Mouse (Mus musculus) forelimb bud, embryonic 11.5 days (tissue): ENCODE measurements around the gene Zfyve1.
A peak's percentile ranks its signal among the peaks of the same experiment; 100 is the strongest.
"Not testable (repeated sequence)": the region's sequence is repeated elsewhere in the genome, so short reads cannot be mapped to it uniquely, and the experiment has no call there.

Experiments used
- DNase-seq: peaks from one replicate; pipeline ENCODE4 v3.0.0-alpha.2; 2012; ENCODE audit warnings: low read depth, low spot score

Gene Zfyve1

DNA sequence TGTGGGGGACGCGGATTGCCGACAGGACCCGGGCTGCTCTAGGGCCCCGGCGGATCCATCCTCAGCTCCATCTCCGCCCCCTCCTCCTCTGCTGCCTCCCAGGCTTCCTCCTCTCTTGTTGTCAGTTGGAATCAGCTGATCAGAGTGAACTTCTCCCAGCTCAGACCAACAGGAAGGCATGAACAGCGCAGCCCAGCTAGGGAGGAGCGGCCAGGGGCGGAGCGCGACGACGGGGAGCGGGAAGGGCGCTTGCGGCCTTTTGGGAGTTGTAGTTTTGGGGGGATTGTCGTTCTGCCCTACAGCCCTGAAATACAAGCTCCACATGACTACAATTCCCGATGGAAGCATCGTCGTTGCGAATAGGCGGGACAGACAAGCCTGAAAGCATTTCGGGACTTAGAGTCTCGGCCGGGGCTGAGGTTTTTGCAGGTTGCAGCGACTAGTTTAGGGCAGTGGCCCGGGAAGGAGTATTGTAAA lies at the start of gene Zfyve1:
Gene Zfyve1 (minus strand): TSS at position 198 of the 477 bp plus-strand sequence.
- peak; percentile 97 for DNase-seq

- DNase-seq = no peak
These were observed 46.1 kb upstream of the Zfyve1 start for GRCm38 (mm10) chr12:83643116-83643515.

DNA sequence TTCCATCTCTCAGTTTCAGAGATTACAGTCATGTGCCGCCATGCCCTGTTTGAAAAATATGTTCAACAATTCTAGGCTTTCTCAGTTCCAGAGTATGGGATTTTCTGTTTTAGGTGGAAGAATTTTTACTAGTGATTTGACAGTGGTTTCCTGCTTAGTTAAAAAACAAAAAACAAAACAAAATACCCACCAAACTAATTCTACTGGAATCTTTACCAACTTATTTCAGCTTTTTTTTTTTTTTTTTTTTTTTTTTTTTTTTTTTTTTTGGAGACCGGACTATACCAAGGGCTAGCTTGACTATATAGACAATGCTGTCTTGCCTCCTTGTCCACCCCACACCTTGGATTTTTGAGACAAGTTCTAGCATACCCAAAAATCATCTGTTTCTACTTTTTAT lies 44.2 kb upstream of the Zfyve1 start:
- no peak for DNase-seq

GRCm38 (mm10) chr12:83633807-83634206 lies 36.8 kb upstream of the Zfyve1 start:
- DNase-seq = no peak

- DNase-seq = no peak
These were observed 35.6 kb upstream of the Zfyve1 start for GRCm38 (mm10) chr12:83632680-83633025.

DNA sequence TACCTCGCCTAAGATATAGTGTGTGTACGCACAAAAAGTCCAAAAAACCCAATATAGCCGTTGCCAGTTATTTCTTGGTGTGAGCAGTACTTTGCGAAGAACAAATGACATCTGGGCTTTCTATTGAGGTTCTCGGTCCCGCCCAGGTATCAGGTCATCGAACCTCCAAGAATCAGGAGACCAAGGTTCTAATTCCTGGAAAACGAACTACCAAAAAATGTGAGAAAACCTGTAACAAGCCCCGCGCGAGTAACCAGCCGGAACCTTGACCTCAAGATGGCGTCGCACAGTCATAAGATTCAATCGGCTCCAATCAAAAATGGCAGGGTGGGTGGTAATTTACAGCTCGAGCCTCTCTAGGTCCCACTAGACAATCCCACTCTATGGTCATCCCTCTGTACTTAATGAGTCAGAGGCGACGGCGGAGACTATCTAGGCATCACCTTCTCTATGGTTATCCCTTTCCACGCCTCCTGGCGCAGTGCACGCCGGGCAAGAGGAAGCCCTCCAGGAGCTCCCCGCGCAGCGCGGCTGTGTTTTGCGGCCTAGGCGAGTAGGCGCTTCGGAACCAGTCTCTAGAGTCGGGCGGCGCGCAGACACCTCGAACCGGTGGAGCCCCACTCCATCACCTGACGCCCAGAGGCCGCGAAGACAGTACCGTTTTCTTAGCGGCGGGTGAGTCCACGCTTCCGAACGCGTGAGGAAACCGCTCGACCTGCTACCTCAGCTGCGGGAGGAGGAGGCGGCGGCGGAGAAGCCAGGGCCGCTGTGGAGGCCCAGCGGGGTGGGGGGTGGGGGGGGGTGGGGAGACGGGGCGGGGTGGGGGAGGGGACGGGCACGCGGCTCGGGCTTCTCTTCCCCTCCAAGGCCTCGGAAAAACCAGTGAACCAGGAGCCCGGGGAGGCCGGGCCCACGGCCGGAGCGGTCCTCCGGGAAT lies 35.0 kb upstream of the Zfyve1 start:
- peak; percentile 99 for DNase-seq

DNA sequence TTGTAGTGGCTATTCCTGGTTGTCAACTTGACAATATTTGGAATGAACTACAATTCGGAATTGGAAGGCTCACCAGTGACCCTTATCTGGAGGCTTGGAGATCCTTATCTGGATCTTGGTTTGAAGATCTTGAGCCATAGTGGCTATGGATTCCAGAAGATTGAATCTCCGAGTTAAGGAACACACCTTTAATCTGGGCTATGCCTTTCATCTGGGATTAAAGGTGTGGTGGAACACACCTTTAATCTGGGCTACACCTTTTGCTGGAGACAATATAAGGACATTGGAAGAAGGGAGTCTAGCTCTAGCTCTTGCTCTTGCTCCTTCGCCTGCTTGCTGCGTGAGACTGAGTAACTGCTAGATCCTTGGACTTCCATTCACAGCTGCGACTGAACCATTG lies 33.9 kb upstream of the Zfyve1 start, which contains the start of gene Rbm25:
Gene Rbm25 (plus strand): TSS at position 301 of the 400 bp plus-strand sequence.
- DNase-seq = not testable (repeated sequence)

GRCm38 (mm10) chr12:83624321-83624720 lies 27.3 kb upstream of the Zfyve1 start:
- no peak for DNase-seq

- no peak for DNase-seq
These were observed 25.2 kb upstream of the Zfyve1 start for GRCm38 (mm10) chr12:83622031-83622755.

DNA sequence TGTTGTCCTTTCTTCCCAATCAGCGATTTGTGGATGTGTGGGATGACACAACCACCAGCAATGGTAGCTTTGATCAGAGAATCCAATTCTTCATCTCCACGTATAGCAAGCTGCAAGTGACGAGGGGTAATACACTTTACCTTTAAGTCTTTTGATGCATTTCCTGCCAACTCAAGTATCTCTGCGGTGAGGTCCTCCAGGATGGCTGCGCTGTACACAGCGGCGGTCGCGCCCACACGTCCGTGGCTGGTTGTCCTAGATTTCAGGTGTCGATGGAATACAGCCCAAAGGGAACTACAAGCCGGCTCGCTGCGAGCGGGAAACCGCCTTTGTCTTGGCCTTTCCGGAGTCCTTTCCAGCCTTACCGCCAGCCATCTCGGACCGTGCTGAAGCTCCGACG lies 23.7 kb upstream of the Zfyve1 start:
- DNase-seq = not testable (repeated sequence)

DNA sequence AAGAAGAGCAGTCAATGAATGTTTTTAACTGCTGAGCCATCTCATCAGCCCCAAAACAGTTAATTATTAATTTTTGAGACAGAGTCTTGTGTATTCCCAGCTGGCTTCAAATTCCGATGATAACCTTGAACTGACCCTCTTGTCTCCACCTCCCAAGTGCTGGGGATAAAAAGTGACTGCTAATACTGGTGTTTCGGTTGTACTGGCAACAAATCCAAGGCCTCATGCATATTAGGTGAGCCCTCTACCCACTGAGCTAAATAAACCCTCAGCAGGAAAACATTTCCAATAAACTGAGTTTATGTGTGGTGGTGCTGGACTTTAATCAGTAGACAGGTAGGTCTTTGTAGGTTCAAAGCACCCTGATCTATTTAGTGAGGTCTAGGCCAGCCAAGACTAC lies 22.0 kb upstream of the Zfyve1 start:
- DNase-seq = no peak

GRCm38 (mm10) chr12:83617261-83617660 lies 20.2 kb upstream of the Zfyve1 start:
- no peak for DNase-seq

GRCm38 (mm10) chr12:83606411-83606810 lies 9.4 kb upstream of the Zfyve1 start:
- DNase-seq = not testable (repeated sequence)

- DNase-seq = no peak
These were observed 5.3 kb upstream of the Zfyve1 start for GRCm38 (mm10) chr12:83602285-83602684.

GRCm38 (mm10) chr12:83597881-83598280 lies 859 bp upstream of the Zfyve1 start:
- DNase-seq = no peak

DNA sequence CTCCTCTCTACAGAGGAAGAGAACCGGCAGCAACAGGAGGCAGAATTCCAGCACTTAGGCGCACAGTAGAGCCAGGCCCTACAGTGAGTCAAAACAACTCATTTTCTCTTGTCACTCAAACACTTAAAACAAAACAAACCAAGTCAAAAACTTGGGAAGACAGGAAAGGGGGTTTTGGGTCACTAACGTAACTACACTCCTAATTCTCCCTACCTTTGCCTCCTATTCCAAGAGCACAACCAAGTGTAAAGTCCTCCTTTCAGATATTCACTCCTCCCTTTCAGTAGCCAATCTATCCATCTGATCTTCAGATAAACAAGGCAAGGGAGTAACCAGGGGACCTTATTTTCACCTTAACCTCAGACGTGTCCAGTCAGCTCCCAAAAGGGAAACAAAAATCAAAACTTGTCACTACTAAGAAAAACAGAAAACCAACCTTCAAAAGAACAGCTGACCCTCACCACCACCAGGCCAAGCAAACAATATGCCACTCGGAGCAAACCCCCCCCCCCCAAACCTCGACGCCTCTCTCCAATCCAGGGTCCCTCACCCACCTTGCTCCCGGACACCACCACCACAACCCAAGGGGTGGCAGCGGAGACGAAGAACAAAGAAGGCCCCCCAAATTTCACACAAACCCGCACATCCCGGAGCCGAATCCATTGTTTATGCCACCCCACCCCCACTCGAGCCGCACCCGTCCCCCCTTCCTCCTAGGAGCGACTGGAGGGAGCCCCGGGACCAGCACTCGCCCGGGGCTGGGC lies 649 bp downstream of the Zfyve1 start:
- DNase-seq = peak; percentile 9

- DNase-seq = no peak
These were observed 2.5 kb downstream of the Zfyve1 start for GRCm38 (mm10) chr12:83594454-83595040.

DNA sequence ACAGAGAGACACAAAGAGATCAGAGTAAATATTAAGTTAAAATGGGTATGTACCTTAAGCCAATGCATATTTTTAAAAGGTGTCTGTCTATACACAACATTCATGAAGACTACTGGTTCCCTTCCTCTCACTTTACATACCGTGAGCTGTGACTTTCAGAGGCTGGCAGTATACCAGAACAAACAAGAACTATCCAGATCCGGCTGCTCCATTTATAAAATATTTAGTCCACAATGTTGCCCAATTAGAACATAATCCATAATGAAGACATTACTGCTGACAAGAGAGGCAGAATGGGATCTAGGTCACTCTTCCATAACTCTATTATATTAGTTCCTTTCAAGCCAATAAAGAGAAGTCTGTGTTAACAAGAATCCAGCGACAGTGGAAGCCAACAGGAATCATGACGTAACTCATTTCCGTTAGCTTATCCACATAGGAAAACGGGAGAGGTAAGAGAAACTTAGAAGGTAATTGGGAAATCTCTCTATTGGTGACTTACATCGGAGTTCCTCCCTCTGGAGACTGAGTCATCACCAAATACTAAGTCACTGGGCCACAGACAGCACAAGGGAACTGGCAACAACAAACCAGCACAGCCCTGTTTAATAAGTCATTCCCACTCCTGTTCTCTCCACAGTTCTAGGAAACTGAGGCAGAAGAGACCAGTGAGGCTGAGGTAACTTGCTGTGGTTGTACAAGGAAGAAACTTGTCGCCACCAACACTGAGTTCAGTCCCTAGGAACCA lies 5.1 kb downstream of the Zfyve1 start:
- DNase-seq = no peak

DNA sequence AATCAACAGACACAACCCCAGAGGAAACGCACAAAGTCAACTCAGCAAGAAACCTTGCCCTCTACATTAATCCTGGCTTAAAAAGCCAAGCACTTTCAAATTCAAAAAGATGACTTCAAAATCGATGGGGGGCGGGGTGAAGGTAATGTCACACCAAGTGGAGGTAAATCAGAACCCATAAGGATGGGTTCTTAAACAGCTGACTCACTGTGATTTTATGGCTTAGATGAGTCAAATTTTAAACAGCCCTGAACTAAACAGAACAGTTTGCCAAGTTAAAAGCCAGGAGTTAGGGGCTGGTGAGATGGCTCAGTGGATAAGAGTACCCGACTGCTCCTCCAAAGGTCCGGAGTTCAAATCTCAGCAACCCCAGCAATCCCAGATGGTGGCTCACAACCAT lies 10.4 kb downstream of the Zfyve1 start:
- DNase-seq = no peak

DNA sequence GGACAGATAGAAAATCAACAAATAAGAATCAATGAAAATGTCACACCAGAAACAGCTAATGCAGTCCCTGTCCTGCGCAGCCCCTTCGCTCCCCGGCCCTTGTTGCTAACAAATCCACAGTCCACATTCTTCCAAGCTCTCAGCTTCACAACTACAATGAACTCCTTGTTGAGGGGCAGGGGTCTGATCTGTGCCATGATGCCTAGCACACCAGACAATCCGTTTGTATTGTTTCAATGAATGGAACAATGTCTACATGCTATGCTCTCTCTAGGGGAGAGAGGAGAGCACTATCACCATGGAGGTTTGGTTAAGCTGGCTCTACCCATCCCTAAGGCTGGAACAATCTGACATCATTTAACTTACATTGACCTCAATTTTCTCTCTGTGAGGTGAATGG lies 14.3 kb downstream of the Zfyve1 start:
- DNase-seq = no peak

DNA sequence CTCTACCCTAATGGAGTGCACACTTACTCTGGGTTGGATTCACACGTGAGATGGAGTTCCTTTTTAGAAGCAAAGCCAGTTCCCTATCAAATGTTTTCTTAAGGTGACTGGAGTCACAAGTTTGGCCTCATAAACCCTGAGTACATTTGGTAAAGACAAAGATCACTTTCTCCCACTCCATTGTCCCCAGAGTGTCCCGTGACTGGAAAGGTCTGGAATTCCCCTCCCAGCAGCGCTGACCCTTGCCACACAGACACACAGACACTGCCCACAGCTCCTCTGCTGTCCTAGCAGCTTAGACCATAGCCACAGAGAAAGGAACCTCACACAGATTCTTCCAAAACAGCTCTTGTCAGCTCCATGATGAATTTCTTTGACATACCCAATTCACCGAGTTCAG lies 14.9 kb downstream of the Zfyve1 start:
- DNase-seq = no peak
